Mouse (Mus musculus) activated CD4-positive, CD25-positive, alpha-beta regulatory T cell, adult 4 months (primary cell): ENCODE results near the gene Ptpn9. TPM values are rescaled to one million over a fixed set of nuclear protein-coding genes. Genes with fewer than 3 reads are reported as not detected.

ENCODE experiments used
- polyA plus RNA-seq, 2 experiments: library from polyadenylated mRNA; unstranded; fragments of 100-300 nt; shearing (Covaris generic); gene quantifications; one replicate each; pipeline ENCODE4 v1.2.1; 2017

Ptpn9 gene
- polyA plus RNA-seq, 2 experiments from 2014 or later = 3.5 to 4.1 TPM

Other genes with a start within 250 kb of the Ptpn9 start
- not detected for gene Lingo1, start 198.5 kb upstream of the Ptpn9 start, polyA plus RNA-seq
- gene Odf3l1, start 130.2 kb upstream of the Ptpn9 start, polyA plus RNA-seq = not detected
- gene Cspg4, start 129.9 kb upstream of the Ptpn9 start, polyA plus RNA-seq = under 1 TPM in 1 of 2 experiments, not detected in 1; 0.33 TPM
- 1 to 10 TPM; 3.1 to 5.2 TPM for gene Snx33, start 66.6 kb upstream of the Ptpn9 start, polyA plus RNA-seq
- 10 to 100 TPM; 54.8 to 68.4 TPM for gene Imp3, start 57.4 kb upstream of the Ptpn9 start, polyA plus RNA-seq
- gene Snupn, start 44.0 kb upstream of the Ptpn9 start, polyA plus RNA-seq = 10 to 100 TPM; 16.2 to 21.2 TPM
- 10 to 100 TPM; 31.7 to 33.5 TPM for gene Sin3a, start 77.1 kb downstream of the Ptpn9 start, polyA plus RNA-seq
- 10 to 100 TPM; 38.8 to 51.6 TPM for gene Man2c1, start 135.8 kb downstream of the Ptpn9 start, polyA plus RNA-seq
- gene Neil1, start 153.4 kb downstream of the Ptpn9 start, polyA plus RNA-seq = 10 to 100 TPM; 18.0 to 33.4 TPM
- 100 to 1,000 TPM; 264 to 293 TPM for gene Commd4, start 163.4 kb downstream of the Ptpn9 start, polyA plus RNA-seq
- not detected for gene Trcg1, start 241.6 kb downstream of the Ptpn9 start, polyA plus RNA-seq